Mouse (Mus musculus): Measurements from ENCODE around the gene Vdr. TPM values are rescaled to one million over a fixed set of nuclear protein-coding genes. Genes with fewer than 3 reads are reported as not detected.

Vdr gene
- polyA plus RNA-seq, 1 experiment: 0.20 TPM

DNA sequence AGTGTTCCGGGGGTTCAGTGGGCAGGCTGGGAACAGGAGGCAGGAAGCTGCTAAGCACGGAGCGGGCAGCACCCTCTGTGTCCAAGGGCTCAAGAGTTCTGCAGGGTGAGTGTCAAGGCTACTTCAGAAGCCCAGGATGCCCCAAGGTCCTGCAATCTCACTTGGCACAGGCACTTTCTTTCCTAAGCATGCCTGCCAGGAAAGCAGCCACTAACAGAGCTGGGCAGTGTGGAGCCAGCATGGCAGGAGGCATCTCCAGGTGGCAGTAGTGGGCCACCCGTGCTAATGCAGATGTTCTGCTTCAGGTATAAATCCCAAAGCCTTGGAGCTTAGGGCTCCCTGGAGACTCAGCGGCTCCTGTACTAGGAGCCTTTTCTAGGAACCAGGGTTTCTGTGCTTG, 100.5 kb downstream of the Vdr start:
- TF ChIP-seq FLI1 (IDR thresholded peaks at IDR 0.05; ENCODE audit: low read length): no peak
- peaks cover 56% of the 10 kb centered on the region for H3K36me3 ChIP-seq (replicated peaks; ENCODE audit: low read length)
- H3K27me3 ChIP-seq (replicated peaks): peaks cover 2% of the 10 kb centered on the region
- no peaks in the 10 kb centered on the region for H3K9me3 ChIP-seq
- peaks cover 47% of the 10 kb centered on the region for H3K4me1 ChIP-seq
- H3K4me3 ChIP-seq (replicated peaks): no peak overlapping the region

DNA sequence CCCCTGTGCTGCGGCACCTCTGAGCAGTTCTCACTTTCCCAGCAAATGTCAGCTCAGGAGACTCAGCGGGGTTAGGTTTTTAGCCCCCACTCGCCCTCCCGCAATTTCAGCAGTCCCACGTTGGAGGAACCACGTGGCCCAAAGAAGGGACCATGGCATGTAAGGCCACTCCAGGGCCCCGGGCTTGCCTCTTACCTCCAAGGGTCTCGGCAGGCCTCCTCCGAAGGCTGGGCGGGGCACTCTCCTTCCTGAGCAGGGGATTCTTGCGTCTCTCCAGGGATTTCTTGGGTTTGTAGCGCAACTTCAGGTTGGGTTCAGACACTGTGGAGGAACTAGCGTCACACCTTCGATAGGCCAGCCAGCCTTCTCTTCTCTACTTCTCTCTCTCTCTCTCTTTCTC, 101.2 kb downstream of the Vdr start:
- Histone ChIP-seq H3K27me3 (replicated peaks) (peaks cover 2% of the 10 kb centered on the region), H3K36me3 (replicated peaks; ENCODE audit: low read length) (peaks cover 59% of the 10 kb centered on the region), H3K4me1 (peaks cover 39% of the 10 kb centered on the region), H3K4me3 (replicated peaks) (no peak overlapping the region), H3K9me3 (no peaks in the 10 kb centered on the region)
- TF ChIP-seq GATA1 (IDR thresholded peaks at IDR 0.05; ENCODE audit: borderline replicate concordance, low read length): no peak
- no peak for TF ChIP-seq FLI1 (IDR thresholded peaks at IDR 0.05; ENCODE audit: low read length)

DNA sequence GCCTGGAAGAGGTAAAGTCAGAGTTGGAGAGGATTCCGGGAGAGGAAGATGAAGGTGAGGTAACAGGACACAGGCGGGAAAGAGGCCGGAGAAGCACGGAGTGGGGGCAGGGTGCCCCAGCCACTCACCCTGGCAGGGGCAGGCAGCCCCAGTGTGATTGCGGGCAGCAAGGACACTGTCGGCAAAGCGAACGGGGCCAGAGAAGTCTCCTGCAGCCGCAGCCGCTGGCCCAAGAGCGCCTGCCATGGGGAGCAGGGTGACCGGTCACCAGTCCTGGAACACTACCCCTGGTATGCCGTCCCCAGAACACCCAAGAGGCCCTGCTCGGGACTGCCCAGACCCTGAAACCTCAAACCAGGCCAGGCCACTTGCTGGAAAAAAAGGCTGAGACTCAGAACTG, 101.9 kb downstream of the Vdr start:
- peaks cover 2% of the 10 kb centered on the region for H3K27me3 ChIP-seq (replicated peaks)
- peaks cover 59% of the 10 kb centered on the region for H3K36me3 ChIP-seq (replicated peaks; ENCODE audit: low read length)
- TF ChIP-seq FLI1 (IDR thresholded peaks at IDR 0.05; ENCODE audit: low read length) (no peak), GATA1 (IDR thresholded peaks at IDR 0.05; ENCODE audit: borderline replicate concordance, low read length) (no peak)
- H3K9me3 ChIP-seq: no peaks in the 10 kb centered on the region
- H3K4me3 ChIP-seq (replicated peaks): no peak overlapping the region
- peaks cover 33% of the 10 kb centered on the region for H3K4me1 ChIP-seq

DNA sequence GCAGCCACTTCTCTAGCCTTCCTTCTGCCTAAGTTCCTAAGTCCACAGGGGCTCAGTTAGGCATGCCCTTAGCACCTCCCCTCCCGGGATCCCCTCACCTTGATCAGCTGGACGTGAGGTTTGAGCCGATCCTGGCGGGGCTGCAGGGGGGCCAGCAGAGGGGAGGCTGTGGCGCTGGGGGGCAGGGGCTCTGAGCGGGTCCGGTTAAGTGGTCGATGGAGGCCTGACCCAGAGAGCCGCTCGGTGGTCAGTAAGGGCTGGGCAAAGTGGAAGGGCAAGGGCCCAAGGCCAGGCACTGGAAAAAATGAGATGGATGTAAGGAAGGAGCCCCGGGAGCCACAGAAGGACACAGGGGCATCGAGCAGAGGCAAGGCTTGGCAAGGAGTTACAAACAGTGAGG, 102.6 kb downstream of the Vdr start:
- Histone ChIP-seq H3K27me3 (replicated peaks) (peaks cover 2% of the 10 kb centered on the region), H3K4me3 (replicated peaks) (no peak overlapping the region), H3K36me3 (replicated peaks; ENCODE audit: low read length) (peaks cover 61% of the 10 kb centered on the region), H3K4me1 (peaks cover 26% of the 10 kb centered on the region), H3K9me3 (no peaks in the 10 kb centered on the region)
- TF ChIP-seq FLI1 (IDR thresholded peaks at IDR 0.05; ENCODE audit: low read length): no peak
- no peak for TF ChIP-seq GATA1 (IDR thresholded peaks at IDR 0.05; ENCODE audit: borderline replicate concordance, low read length)

Other genes starting within 250 kb of the Vdr start
- gene Rpap3, start 204.8 kb downstream of the Vdr start, polyA plus RNA-seq (2012; ENCODE audit: insufficient read depth, low replicate concordance): 8.6 TPM in 1 of 2 replicates, not detected in the other
- gene Endou, start 179.3 kb downstream of the Vdr start, polyA plus RNA-seq (2012; ENCODE audit: insufficient read depth, low replicate concordance): 0.09 TPM in 1 of 2 replicates, not detected in the other
- 2.3 and 4.5 TPM in 2 replicates for gene Rapgef3, start 142.7 kb downstream of the Vdr start, polyA plus RNA-seq (2012; ENCODE audit: insufficient read depth, low replicate concordance)
- gene Slc48a1, start 132.1 kb downstream of the Vdr start, polyA plus RNA-seq (2012; ENCODE audit: insufficient read depth, low replicate concordance): 58.7 and 61.4 TPM in 2 replicates
- 26.8 and 31.2 TPM in 2 replicates for gene Hdac7, start 66.1 kb downstream of the Vdr start, polyA plus RNA-seq (2012; ENCODE audit: insufficient read depth, low replicate concordance)
- gene Tmem106c, start 53.6 kb upstream of the Vdr start, polyA plus RNA-seq (2012; ENCODE audit: insufficient read depth, low replicate concordance): 6.8 and 24.2 TPM in 2 replicates
- 0.27 TPM in 1 of 2 replicates, not detected in the other for gene Col2a1, start 94.1 kb upstream of the Vdr start, polyA plus RNA-seq (2012; ENCODE audit: insufficient read depth, low replicate concordance)
- 2.6 and 10.2 TPM in 2 replicates for gene Pfkm, start 182.0 kb upstream of the Vdr start, polyA plus RNA-seq (2012; ENCODE audit: insufficient read depth, low replicate concordance)
- gene Senp1, start 183.1 kb upstream of the Vdr start, polyA plus RNA-seq (2012; ENCODE audit: insufficient read depth, low replicate concordance): 5.1 and 9.2 TPM in 2 replicates

Data from megakaryocyte, embryonic 14.5 days (primary cell).